Mouse (Mus musculus) embryo, embryonic 10.5 days (tissue): Measurements from ENCODE around the gene Fbxw7.
A peak's percentile ranks its signal among the peaks of the same experiment; 100 is the strongest.

Experiments used
- DNase-seq: peaks from one replicate; pipeline ENCODE4 v3.0.0-alpha.2; 2015; ENCODE audit warnings: low spot score

The Fbxw7 gene

DNA sequence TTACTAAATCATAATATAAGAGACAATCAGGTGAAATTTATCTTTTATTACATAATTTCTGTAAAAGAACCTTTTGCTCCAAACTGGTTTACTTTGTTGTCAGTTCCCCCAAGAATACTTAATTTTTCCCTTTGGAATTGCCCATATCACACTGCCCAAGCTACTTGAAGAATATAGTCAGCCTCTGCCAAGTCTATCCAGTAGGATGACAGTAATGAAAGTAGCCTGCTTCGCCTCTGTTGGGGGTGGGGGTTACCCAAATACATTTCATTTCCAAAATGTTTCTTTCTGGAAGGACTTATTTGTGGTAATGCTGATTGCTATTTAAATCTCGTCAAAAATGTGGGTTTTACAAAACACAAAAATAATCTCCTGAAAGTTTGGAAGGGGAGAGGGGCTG lies 136.6 kb downstream of the Fbxw7 start:
- DNase-seq = no peak

GRCm38 (mm10) chr3:84952135-84952534 lies 137.1 kb downstream of the Fbxw7 start:
- peak; percentile 93 for DNase-seq

DNA sequence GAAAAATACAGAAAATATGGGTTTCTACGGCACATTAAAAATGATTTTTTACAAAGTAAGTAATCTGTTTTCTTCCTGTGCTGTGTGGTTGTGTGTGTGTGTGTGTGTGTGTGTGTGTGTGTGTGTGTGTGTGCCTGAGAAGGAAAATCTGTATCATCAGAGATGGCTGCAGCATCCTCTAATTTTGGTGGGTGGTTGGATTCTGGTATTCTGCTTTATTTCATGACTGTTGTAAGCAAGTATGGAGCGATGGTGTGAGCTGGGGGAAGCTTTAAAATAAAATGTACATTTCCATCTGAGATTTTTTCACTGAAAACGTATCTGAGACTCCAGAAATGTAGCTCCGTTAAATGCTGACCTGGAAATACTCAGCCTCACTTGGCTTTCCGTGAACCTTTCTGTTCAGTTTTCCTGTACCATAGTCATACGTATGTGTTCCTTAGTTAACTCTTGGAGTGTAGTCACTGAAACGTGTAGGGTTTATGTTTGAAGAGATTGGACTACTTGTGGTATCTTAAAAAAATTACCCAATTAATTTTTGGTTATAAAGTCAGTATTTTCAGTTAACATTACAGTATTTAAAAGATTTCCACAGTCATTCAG lies 137.6 kb downstream of the Fbxw7 start:
- no peak for DNase-seq

DNA sequence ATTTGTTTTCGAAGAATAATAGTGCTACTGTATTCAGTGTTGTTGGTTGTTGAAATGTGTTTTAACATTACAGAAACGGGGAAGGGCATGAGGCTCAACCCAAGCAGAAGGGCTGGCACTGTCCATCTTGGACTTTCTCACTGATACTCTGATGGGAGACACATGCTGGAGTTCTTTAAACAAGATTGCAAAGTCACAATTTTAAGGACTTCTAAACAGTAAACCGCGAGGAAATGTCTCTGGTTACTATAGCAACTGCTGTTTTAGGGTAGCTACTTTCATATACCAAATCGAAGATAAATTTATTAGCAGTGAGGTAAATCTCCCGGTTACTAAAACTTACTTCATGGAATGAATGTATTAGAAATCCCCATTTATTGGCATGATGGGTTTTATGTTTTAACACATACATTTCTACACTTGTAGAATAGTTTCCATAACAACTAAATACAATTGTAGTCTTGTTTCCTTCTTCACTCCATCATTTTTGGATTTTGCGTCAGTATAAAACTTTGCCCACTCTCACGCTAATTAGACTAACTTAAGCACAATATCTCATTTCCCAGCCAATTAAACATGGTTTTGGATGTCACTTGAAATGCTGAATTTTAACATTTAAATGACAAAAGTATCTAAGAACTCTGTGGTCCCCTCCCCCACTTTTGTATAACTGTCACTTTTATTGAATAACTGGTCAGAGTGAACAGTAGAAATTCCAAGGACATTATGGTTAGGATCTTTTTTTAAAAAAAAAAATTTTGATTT lies 140.1 kb downstream of the Fbxw7 start:
- DNase-seq = no peak

GRCm38 (mm10) chr3:84955857-84956256 lies 140.8 kb downstream of the Fbxw7 start:
- DNase-seq = no peak

DNA sequence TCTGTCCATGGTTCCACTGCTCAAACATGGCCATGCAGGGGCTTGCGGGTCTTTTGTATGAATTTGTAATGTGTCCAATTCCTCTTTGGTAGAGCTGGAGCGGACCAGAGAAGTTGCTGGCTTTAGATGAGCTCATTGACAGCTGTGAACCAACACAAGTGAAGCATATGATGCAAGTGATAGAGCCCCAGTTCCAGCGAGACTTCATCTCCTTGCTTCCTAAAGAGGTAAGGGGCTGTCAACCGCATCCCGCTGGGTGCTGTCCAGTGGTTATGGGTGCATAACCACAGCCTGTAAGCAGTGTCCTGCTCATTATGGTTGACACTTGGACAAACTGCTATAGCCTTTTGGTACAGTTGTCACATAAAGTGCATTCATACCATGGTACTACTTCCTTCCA lies 150.1 kb downstream of the Fbxw7 start:
- no peak for DNase-seq

- DNase-seq = no peak
These were observed 152.3 kb downstream of the Fbxw7 start for GRCm38 (mm10) chr3:84967364-84967763.

DNA sequence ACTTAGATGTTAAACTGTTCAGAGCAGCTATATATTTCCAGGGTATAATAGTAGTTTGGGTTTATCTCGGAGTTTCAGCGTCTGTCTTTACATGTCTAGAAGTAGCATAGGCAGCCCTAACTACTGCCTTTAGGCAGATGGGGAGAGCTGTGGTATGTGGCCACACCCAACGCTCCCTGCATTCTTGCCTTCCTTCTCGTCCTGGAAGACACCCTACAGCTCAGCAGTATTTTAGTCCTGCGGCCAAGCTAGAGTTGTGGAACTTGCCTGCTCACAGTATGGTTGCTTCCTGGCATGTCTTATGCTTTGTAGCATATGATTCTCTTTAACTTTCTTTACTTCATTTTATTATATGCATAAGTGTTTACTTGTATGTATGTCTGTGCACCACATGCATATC lies 156.5 kb downstream of the Fbxw7 start:
- DNase-seq = no peak

GRCm38 (mm10) chr3:84972881-84973280 lies 157.8 kb downstream of the Fbxw7 start:
- no peak for DNase-seq

DNA sequence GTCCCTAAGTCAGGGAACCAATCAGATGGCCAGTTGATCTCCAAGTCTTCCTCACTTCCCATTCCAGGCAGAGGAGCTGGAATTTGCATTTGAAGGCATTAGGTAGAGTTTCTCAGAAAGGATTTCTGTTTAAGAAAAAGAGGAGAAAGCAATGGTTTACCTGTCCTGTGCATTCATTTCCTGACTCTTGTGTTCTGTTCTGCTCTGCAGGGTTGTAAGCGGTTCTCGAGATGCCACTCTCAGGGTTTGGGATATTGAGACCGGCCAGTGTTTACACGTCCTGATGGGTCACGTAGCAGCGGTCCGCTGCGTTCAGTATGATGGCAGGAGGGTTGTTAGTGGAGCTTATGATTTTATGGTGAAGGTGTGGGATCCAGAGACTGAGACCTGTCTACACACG lies 159.1 kb downstream of the Fbxw7 start:
- DNase-seq = no peak

- DNase-seq = no peak
These were observed 163.6 kb downstream of the Fbxw7 start for GRCm38 (mm10) chr3:84978676-84979075.

DNA sequence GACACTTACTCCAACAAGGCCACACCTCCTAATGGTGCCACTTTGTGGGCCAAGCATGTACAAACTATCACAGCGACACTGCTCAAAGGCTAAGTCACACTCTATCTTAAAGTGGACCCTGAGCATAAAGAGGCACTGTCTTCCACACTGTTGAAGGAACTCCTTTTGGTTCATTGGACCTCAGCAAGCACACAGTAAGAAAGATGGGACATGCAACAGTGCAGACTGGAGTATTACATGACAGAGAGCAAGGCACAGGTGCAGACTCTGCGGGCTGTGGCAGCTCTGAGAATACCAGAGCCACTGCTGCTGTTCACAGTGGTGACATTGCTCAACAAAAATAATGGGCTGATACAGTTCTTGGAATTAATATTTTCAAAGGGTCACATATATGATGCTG lies 165.1 kb downstream of the Fbxw7 start:
- DNase-seq = no peak

DNA sequence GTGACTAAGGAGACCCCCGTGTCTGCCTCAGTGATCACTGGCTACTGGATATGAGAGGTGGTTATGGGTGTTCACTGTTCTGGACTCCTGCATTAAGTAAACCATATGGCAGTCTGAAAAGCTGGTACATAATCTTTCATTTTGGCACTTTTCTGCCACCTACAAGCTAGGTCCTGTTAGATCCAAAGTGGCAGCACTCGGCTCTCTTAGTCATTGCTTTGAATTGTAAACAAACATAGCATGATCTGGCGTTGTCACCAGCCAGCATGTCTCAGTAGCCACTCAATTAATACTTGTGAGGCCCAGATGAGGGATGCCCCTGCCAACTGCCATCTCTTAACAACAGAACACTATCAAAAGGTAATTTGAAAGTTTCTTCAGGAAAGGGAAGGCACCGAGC lies 167.6 kb downstream of the Fbxw7 start:
- DNase-seq = no peak

DNA sequence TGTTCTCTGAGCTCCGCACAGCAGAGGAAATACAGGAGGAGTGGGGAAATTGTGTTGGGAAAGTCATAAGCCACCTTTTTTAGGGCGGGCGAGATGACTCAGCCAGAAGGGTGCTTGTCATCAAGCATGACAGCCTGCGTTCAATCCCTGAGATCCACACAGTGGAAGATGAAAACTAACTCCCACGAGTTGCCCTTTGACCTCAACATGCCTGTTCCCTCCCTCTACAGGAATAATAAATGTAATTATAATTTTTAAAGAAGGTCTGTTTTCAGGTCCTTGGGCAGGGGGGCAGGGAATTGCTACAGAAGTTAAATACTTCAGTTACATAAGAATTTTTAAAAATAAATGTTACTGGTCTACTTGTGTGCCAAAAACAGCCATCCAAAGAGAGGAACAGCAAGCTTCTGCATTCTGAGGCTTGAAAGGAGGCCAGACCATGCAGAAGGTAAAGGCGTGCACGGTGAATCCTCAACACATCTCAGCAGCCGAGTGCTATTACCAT lies 170.1 kb downstream of the Fbxw7 start:
- no peak for DNase-seq

GRCm38 (mm10) chr3:84988880-84989279 lies 173.8 kb downstream of the Fbxw7 start:
- no peak for DNase-seq

- DNase-seq = no peak
These were observed 190.2 kb downstream of the Fbxw7 start for GRCm38 (mm10) chr3:85005257-85005656.

- DNase-seq = no peak
These were observed 197.8 kb downstream of the Fbxw7 start for GRCm38 (mm10) chr3:85012889-85013288.

GRCm38 (mm10) chr3:85015667-85016066 lies 200.6 kb downstream of the Fbxw7 start:
- no peak for DNase-seq

DNA sequence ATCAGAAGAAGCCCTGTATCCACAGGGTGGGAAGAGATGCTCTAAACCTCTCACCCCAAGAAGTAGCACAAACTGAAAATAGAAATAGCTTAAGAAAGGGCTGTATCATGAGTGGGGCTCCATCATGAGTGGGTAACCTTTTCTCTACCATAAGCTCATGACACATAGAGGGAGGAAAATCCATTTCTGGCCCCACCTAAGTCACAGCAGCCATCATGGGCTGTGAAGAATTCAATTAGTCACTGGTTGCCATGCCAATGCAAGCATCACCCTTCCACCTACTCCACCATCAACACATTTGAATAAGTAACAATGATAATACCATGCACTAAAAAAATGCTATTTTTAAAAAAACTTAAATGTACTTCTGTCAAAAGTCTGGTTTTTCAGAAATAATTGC lies 205.1 kb downstream of the Fbxw7 start:
- DNase-seq = no peak

- no peak for DNase-seq
These were observed 206.7 kb downstream of the Fbxw7 start for GRCm38 (mm10) chr3:85021816-85022215.

GRCm38 (mm10) chr3:85022800-85023199 lies 207.7 kb downstream of the Fbxw7 start:
- DNase-seq = no peak

DNA sequence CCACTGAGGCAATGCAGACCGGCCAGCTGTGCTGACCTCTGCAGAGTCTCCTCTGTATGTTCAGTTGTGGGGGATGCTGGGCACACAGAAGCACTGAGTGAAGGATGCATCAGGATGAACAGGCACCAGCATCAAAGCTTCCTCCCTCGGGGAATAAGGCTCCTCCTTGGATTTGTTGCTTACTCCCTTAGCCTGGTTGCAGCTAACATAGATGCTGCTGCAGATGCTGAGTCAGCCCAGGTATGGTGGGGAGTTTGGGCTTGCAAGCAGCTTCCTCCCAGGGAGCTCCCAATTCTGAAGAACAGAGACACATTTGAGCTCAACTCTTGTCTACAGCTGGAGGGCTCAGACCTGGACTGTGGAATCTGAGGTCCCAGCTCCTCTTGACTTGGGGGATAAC lies 209.2 kb downstream of the Fbxw7 start:
- DNase-seq = no peak

- no peak for DNase-seq
These were observed 210.0 kb downstream of the Fbxw7 start for GRCm38 (mm10) chr3:85024817-85025705.
